Mouse (Mus musculus) liver, adult 2 months (tissue): ENCODE results near the gene Chl1. TPM values are rescaled to one million over a fixed set of nuclear protein-coding genes. Genes with fewer than 3 reads are reported as not detected.

Experiments
- DNase-seq: peaks from one replicate; pipeline ENCODE4 v3.0.0-alpha.2; 2011; ENCODE audit warnings: low read depth, low spot score; ENCODE audit errors: extremely low read depth
- H3K27ac ChIP-seq: fragments of 200-500 bp; replicated peaks from 2 replicates; pipeline ENCODE4 v1.5.1; 2012; ENCODE audit warnings: low read depth, mild to moderate bottlenecking, control low read depth, inconsistent platforms, low read length; ENCODE audit not compliant: insufficient read depth
- H3K27me3 ChIP-seq: fragments of 200-500 bp; 2 replicates; pipeline ENCODE4 v1.6.1; 2012; ENCODE audit warnings: mild to moderate bottlenecking, moderate library complexity, low read length, inconsistent platforms; ENCODE audit not compliant: control insufficient read depth, insufficient read depth
- H3K36me3 ChIP-seq: fragments of 200-500 bp; 2 replicates; pipeline ENCODE4 v1.6.1; 2012; ENCODE audit warnings: low read length, inconsistent platforms; ENCODE audit not compliant: control insufficient read depth, insufficient read depth
- H3K4me1 ChIP-seq: fragments of 200-500 bp; 2 replicates; pipeline ENCODE4 v1.6.1; 2011; ENCODE audit warnings: low read length; ENCODE audit not compliant: control insufficient read depth, insufficient read depth
- H3K4me3 ChIP-seq: fragments of 200-500 bp; 2 replicates; pipeline ENCODE4 v1.5.1; 2011; ENCODE audit warnings: low read depth, mild to moderate bottlenecking, control low read depth, low read length, moderate library complexity; ENCODE audit not compliant: insufficient read depth
- H3K79me2 ChIP-seq: fragments of 200-500 bp; 2 replicates; pipeline ENCODE4 v1.6.1; 2012; ENCODE audit warnings: inconsistent platforms, mild to moderate bottlenecking, low read length, moderate library complexity; ENCODE audit not compliant: control insufficient read depth, insufficient read depth
- H3K9ac ChIP-seq: fragments of 200-500 bp; 2 replicates; pipeline ENCODE4 v1.6.1; 2012; ENCODE audit warnings: low read depth, mild to moderate bottlenecking, control low read depth, inconsistent platforms, low read length
- CTCF ChIP-seq: fragments of 200-500 bp; IDR thresholded peaks from 2 replicates; pipeline ENCODE4 v1.5.1; 2011; ENCODE audit warnings: low read depth, low read length, control low read depth
- POLR2A ChIP-seq: fragments of 200-500 bp; IDR thresholded peaks from 2 replicates; pipeline ENCODE4 v1.6.1; 2011; ENCODE audit warnings: low read length, control low read depth; ENCODE audit not compliant: insufficient read depth; ENCODE audit errors: extremely low read depth
- WGBS: fragments of 180-500 bp; shearing (Covaris S2); methylation state at CpG from one replicate; pipeline ENCODE4 v1.1.7; 2018; 5-methylcytosine and 5-hydroxymethylcytosine counted together
- polyA plus RNA-seq: library from polyadenylated mRNA; depleted of rRNA; stranded (reverse); fragments of >200 nt; gene quantifications from 2 replicates; pipeline ENCODE4 v1.2.3, GENCODE M21; 2012
- total RNA-seq: library from RNA; depleted of rRNA; stranded (reverse); fragments of >200 nt; gene quantifications from 2 replicates; pipeline ENCODE4 v1.2.3, GENCODE M21; 2014

Chl1 gene
- total and polyA plus RNA-seq, 2 experiments: under 0.01 TPM; not detected in 1

DNA sequence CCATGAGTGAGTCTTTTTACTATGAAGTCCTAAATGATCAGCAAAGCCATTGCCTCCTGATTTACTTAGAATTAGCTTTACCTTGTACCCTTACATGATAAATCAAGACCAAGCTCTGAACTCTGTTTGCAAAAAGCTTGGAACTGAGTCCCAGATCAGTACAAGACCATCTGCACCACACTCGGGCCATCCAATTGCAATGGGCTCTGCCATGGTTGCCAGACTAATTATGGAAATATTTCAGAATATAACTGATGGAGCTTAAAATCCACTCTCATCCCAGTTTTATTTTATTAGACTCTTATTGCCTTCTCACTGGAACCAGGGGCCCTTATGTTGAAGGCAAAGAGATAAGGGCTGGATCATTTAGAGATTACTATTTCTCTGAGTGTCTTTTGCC, 284.9 kb downstream of the Chl1 start:
- Histone ChIP-seq H3K79me2 (no peaks in the 10 kb centered on the region), H3K9ac (no peak overlapping the region), H3K4me1 (no peaks in the 10 kb centered on the region), H3K4me3 (no peak overlapping the region), H3K27me3 (no peaks in the 10 kb centered on the region), H3K27ac (no peak overlapping the region), H3K36me3 (no peaks in the 10 kb centered on the region)
- no peak for TF ChIP-seq CTCF
- no peak for TF ChIP-seq POLR2A
- DNase-seq: no peak
- WGBS: 80% methylated on average over 1 of the region's 1 CpGs
